Mouse (Mus musculus): ENCODE measurements at regions not wholly inside any gene's neighbourhood (a gene's known extent, or its start where the extent isn't known, plus 50 kb on each side); places are given as distances from the start of the nearest gene placed in this dataset.

DNA sequence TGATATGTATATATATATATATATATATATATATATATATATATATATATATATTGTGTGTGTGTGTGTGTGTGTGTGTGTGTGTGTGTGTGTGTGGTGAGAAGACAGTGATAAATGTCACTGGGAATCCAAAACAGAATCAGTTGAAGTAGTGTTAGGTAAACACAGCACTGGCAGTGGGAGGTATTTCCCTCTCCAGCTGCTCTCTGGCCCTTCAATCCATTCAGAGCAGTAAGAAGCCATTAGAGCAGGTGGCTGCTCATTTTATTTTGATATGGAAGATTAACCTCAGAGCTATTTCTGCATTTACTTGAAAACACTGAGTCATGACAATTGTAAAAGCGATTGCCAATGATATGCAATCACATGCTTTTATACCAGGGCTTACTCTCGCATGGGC is 2350.1 kb upstream of the Pcdh20 start:
- DNase-seq = peak in 1 of 2 experiments; percentile 2

DNA sequence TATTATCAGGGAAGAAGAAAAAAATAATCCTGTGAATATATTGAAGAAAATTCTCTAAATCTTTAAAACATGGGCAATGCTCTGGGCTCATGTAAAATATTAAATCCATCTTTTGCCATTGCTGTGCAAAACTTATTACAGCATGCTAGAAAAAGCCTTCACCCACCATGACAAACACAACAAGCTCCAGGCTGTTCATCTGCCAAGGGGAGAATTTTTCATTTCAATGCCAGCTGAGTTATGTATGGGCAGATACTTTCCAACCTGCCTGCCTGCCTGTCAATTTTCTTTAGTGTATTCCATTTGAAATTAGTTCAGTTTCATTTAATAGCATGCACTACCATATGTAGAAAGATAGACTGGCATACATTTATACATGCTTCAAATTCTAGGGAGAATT is 2339.0 kb upstream of the Pcdh20 start:
- no peak for DNase-seq

DNA sequence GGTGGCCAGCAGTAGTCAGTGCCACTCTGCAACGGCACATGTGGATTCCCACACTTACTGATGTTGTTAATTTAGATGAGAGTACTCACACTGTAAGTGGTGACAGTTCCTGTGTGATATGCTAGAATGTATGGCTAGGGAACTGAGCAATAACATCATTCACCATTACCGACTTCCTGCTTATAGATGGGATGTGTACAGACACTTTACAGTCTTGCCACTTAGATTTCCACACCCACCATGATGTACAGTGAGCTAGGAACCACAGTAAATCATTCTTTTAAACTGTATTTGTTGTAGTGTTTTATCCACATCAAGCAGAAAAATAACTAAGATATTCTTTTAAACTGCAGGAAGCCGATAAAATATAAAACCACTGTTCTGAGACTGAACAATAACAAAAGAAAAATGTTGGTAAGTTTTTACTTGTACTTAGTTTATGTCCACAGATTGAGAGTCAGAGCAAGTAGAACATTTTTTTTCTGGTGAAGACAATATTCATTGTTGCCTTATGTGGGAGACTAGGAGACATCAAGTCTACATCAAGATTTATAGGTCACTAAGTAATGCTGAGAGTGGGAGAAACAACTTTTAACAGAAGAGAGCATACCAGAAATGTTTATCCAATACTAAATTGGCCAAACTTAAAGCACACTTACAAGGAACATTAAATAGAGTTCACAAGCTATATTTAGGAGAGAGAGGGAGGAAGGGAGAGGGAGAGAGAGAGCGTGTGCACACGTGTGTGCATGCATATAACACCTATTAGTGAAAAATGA is 2318.7 kb upstream of the Pcdh20 start:
- no peak for DNase-seq
